Mouse (Mus musculus): ENCODE data around the gene Spdye4c. TPM values are rescaled to one million over a fixed set of nuclear protein-coding genes. Genes with fewer than 3 reads are reported as not detected.

The Spdye4c gene
- polyA plus RNA-seq (2015; fragmentation: Nextera tagmentation; extraction: Ambion mirVana) = not detected in 2 replicates

- no peak within 1 kb of the TSS for H3K9ac ChIP-seq
- H3K36me3 ChIP-seq = no peaks in the 10 kb centered on the region
- H3K4me2 ChIP-seq = no peak within 1 kb of the TSS
- H3K27me3 ChIP-seq = no peaks in the 10 kb centered on the region
- H3K4me1 ChIP-seq (replicated peaks) = no peaks in the 10 kb centered on the region
- H3K27ac ChIP-seq = no peak within 1 kb of the TSS
- ATAC-seq (ENCODE audit: low read depth) (no peak), DNase-seq (no peak)
- no peaks in the 10 kb centered on the region for H3K9me3 ChIP-seq (replicated peaks)
- H3K4me3 ChIP-seq (replicated peaks) = no peak within 1 kb of the TSS
- WGBS (ENCODE audit: insufficient replicate concordance) = 65% methylated on average over 3 of the region's 3 CpGs
Observed at GRCm38 (mm10) chr2:128590909-128591308, at the start of gene Spdye4c. Spdye4c (plus strand) TSS chr2:128591209.

DNA sequence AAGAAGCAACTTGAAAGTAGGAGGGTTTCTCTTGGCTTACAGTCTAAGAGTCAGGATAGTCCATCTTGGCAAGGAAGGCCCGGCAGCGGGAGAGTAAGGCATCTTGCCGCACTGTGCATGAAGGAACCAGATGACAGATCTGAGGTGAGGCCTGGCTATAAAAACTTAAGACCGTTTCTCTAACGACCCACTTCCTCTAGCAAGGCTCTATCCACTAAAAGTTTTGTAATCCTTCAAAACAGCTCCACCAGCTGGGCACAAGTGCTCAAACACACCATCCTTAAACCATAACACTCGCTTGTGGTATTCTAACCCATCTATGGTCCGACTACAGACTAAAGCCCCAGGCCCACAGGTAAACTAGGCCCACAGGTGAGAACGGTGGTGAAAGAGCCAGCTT lies 47.5 kb upstream of the Spdye4c start:
- ATAC-seq (ENCODE audit: low read depth) = no peak
- DNase-seq = no peak
- H3K9ac ChIP-seq = no peak overlapping the region
- 62% methylated on average over 8 of the region's 8 CpGs for WGBS (ENCODE audit: insufficient replicate concordance)
- H3K9me3 ChIP-seq (replicated peaks) = no peaks in the 10 kb centered on the region
- peaks cover 17% of the 10 kb centered on the region; the same call in 1 of the 2 replicates for H3K4me1 ChIP-seq (replicated peaks)
- H3K4me2 ChIP-seq = no peak overlapping the region
- no peaks in the 10 kb centered on the region for H3K36me3 ChIP-seq
- H3K27ac ChIP-seq = no peak overlapping the region
- H3K27me3 ChIP-seq = no peaks in the 10 kb centered on the region
- no peak overlapping the region for H3K4me3 ChIP-seq (replicated peaks)

DNA sequence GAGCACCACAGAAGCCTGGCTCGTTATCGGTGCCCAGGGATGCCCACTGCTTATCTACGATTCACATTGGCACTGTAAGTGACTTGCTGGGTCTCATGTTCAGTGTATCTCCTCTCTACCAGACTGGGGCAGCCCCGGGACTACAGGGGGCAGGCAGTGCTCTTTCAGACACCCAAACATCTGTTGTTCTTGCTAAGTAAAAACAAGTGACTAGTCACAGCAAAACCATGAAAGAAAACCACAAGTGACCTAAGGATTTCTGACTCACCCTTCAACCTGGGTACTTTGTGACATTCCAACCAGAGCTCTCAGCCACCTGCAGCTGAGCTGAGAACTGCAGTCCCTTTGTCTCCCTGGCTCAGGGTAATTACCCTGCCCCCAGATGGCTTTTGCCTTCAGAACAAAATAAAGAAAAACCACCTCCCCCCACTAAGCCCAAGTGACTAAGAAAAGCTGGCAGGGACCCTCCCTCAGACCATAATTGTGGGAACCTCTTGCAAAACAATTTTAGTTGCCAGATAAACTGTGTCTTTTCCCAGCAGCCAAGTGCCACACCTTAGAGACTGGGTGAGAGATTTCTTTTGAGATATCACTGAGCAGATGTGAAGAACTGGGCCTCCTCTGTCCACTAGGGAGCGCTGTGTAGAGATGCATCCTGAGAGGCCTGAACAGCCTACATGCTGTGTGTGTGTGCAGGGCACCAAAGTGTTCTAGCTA lies 46.4 kb upstream of the Spdye4c start:
- H3K9ac ChIP-seq = no peak overlapping the region
- no peaks in the 10 kb centered on the region for H3K36me3 ChIP-seq
- no peaks in the 10 kb centered on the region for H3K27me3 ChIP-seq
- ATAC-seq (ENCODE audit: low read depth) (peak; percentile 74), DNase-seq (no peak)
- WGBS (ENCODE audit: insufficient replicate concordance) = 41% methylated on average over 5 of the region's 5 CpGs
- H3K4me3 ChIP-seq (replicated peaks) = no peak overlapping the region
- peaks cover 17% of the 10 kb centered on the region; the same call in 1 of the 2 replicates for H3K4me1 ChIP-seq (replicated peaks)
- H3K4me2 ChIP-seq = no peak overlapping the region
- H3K27ac ChIP-seq = no peak overlapping the region
- no peaks in the 10 kb centered on the region for H3K9me3 ChIP-seq (replicated peaks)

DNA sequence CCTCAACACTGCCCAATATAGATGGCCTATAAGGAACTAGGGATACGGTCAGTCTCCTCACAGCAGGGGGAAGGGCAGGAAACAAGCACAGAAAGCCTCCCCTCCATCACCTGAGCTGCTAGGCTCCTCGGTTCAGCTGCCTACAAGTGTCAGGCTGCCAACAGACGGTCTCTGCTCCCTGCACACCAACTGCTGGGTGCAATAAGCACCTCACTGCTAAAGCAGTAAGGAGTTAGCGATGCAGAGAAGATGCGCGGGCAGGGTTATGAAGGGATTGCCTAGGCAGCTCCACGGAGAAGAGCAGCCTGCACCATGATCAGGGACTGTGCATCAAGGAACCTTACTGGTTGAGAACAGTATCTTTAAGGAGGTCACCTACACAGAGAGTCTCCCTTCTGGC lies 45.6 kb upstream of the Spdye4c start:
- Histone ChIP-seq H3K36me3 (no peaks in the 10 kb centered on the region), H3K4me1 (replicated peaks) (peaks cover 17% of the 10 kb centered on the region; the same call in 1 of the 2 replicates), H3K9me3 (replicated peaks) (no peaks in the 10 kb centered on the region), H3K4me2 (no peak overlapping the region), H3K4me3 (replicated peaks) (no peak overlapping the region), H3K27me3 (no peaks in the 10 kb centered on the region), H3K27ac (no peak overlapping the region), H3K9ac (no peak overlapping the region)
- DNase-seq (no peak), ATAC-seq (ENCODE audit: low read depth) (no peak)
- WGBS (ENCODE audit: insufficient replicate concordance) = 64% methylated on average over 7 of the region's 7 CpGs

- Histone ChIP-seq H3K36me3 (no peaks in the 10 kb centered on the region), H3K27ac (no peak overlapping the region), H3K4me3 (replicated peaks) (no peak overlapping the region), H3K9ac (no peak overlapping the region), H3K4me1 (replicated peaks) (peaks cover 17% of the 10 kb centered on the region; the same call in 1 of the 2 replicates), H3K27me3 (no peaks in the 10 kb centered on the region), H3K4me2 (no peak overlapping the region), H3K9me3 (replicated peaks) (no peaks in the 10 kb centered on the region)
- DNase-seq = no peak
- WGBS (ENCODE audit: insufficient replicate concordance) = 71% methylated on average over 10 of the region's 10 CpGs
- ATAC-seq (ENCODE audit: low read depth) = no peak
Observed at GRCm38 (mm10) chr2:128547079-128547478, 43.9 kb upstream of the Spdye4c start.

GRCm38 (mm10) chr2:128548262-128548661 lies 42.7 kb upstream of the Spdye4c start:
- Histone ChIP-seq H3K9ac (no peak overlapping the region), H3K36me3 (no peaks in the 10 kb centered on the region), H3K27ac (no peak overlapping the region), H3K27me3 (no peaks in the 10 kb centered on the region), H3K9me3 (replicated peaks) (no peaks in the 10 kb centered on the region), H3K4me1 (replicated peaks) (peaks cover 17% of the 10 kb centered on the region; the same call in 1 of the 2 replicates), H3K4me2 (no peak overlapping the region), H3K4me3 (replicated peaks) (no peak overlapping the region)
- no peak for DNase-seq
- 64% methylated on average over 2 of the region's 2 CpGs for WGBS (ENCODE audit: insufficient replicate concordance)
- ATAC-seq (ENCODE audit: low read depth) = no peak

DNA sequence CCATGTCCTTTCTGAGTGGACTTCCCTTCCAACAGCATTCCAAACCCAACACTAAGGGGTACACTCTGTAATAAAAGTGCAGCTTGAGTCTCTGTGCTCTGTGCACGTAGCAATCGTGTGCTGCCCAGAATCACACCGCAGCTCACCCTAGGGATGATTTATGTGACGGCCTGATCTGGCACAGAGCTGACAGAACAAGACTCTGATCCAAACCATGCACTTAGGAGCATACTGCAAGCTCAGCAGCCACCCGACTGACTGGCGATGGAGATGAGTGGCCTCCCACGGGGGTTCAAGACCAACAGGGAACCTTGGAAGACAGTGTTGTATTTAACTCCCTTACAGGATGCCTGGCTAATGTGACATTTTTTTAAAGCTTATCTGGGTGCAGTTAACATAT lies 41.4 kb upstream of the Spdye4c start:
- no peak overlapping the region for H3K27ac ChIP-seq

GRCm38 (mm10) chr2:128549963-128550362 lies 41.0 kb upstream of the Spdye4c start:
- H3K27me3 ChIP-seq = no peaks in the 10 kb centered on the region
- no peak overlapping the region for H3K4me2 ChIP-seq
- H3K36me3 ChIP-seq = no peaks in the 10 kb centered on the region
- ATAC-seq (ENCODE audit: low read depth) (peak; percentile 31; the same call in 1 of the 2 replicates), DNase-seq (no peak)
- 48% methylated on average over 6 of the region's 6 CpGs for WGBS (ENCODE audit: insufficient replicate concordance)
- no peak overlapping the region for H3K4me3 ChIP-seq (replicated peaks)
- peaks cover 4% of the 10 kb centered on the region; the same call in 1 of the 2 replicates for H3K4me1 ChIP-seq (replicated peaks)
- no peak overlapping the region for H3K9ac ChIP-seq
- H3K9me3 ChIP-seq (replicated peaks) = no peaks in the 10 kb centered on the region
- H3K27ac ChIP-seq = no peak overlapping the region

More for the DNA sequence above, 41.4 kb upstream of the Spdye4c start:
- Histone ChIP-seq H3K27me3 (no peaks in the 10 kb centered on the region), H3K4me3 (replicated peaks) (no peak overlapping the region), H3K36me3 (no peaks in the 10 kb centered on the region), H3K9me3 (replicated peaks) (no peaks in the 10 kb centered on the region), H3K4me2 (no peak overlapping the region), H3K9ac (no peak overlapping the region), H3K4me1 (replicated peaks) (peaks cover 8% of the 10 kb centered on the region; the same call in 1 of the 2 replicates)
- WGBS (ENCODE audit: insufficient replicate concordance) = 51% methylated on average over 7 of the region's 7 CpGs
- DNase-seq = no peak
- no peak for ATAC-seq (ENCODE audit: low read depth)

DNA sequence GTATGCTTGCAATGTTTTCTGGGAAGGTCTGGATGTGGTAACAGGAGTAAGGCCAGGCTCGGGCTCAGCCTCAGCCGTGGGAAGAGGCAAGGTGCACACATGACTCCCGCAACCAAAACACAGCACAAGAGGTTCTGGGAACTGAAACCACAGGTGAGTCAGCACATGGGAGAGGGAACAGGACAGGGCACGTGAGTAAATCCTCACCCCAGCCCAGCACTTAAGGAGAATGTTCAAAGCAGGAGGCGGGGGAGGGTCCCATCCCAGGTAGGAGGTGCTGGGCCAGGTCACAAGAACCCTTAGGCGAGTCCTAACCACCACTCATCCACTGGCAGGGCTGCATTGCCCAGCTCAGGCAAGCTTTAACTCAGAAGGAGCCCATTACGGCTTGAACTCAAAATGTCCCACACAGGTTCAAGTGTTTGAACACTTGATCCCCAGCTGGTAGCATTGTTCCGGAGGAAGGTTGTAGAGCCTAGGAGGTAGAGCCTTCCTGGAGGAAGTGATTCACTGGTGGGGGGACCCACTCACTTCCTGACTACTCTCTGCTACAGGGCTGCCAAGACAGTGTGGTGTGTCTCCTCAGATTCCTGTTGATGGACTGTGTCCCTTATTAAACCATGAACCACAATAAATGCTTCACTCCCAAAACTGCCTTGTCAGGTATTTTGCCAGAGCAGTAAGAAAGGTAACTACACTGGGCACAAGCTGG lies 38.8 kb upstream of the Spdye4c start:
- Histone ChIP-seq H3K36me3 (no peaks in the 10 kb centered on the region), H3K4me2 (no peak overlapping the region), H3K4me1 (replicated peaks) (no peaks in the 10 kb centered on the region), H3K9me3 (replicated peaks) (no peaks in the 10 kb centered on the region), H3K27me3 (no peaks in the 10 kb centered on the region), H3K27ac (no peak overlapping the region), H3K9ac (no peak overlapping the region), H3K4me3 (replicated peaks) (no peak overlapping the region)
- ATAC-seq (ENCODE audit: low read depth) (no peak), DNase-seq (no peak)
- 50% methylated on average over 8 of the region's 8 CpGs for WGBS (ENCODE audit: insufficient replicate concordance)

DNA sequence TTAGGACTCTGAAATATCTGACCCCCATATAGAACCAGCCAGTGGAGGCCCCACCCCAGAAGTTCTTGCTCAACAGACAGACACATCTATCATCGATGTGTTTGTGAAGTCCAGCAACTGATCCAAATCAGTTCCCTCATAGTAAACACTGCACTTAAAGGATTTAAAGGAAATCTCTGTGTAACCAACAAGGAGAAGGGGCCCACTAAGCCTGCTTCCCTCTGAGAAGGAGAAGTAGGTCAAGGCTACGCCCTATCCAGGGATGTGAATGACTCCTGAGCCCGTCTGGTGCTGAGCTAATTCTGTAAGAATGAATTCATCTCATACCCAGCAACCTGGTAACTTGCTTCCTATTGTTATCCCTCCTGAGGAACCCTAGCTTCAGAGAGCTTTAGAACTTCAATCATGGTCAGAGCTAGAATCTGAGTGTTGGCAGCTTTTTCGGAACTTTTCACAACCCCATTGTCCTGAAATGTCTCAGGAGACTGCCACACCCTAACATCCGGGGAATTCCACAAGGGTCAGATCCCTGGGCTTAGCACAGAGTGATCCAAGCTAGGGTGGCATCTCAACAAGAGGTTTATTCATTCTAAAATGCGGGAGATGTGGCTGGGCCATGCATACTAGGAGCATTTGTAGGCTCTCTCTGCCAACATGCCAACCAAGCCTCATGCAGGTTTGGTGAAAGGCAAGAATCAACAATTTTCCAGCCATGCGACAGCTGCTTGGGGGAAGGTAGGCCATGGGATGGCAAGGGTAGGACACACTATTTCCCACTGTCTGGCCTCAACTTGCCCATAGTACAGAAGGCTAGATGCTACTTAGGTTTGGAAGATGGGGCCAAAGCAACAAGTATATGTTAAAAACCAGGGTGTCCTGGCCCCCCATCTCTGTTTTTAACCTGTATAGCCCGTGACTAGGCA lies 38.0 kb upstream of the Spdye4c start:
- no peaks in the 10 kb centered on the region for H3K9me3 ChIP-seq (replicated peaks)
- H3K4me2 ChIP-seq = no peak overlapping the region
- no peak overlapping the region for H3K4me3 ChIP-seq (replicated peaks)
- H3K27me3 ChIP-seq = no peaks in the 10 kb centered on the region
- H3K27ac ChIP-seq = no peak overlapping the region
- WGBS (ENCODE audit: insufficient replicate concordance) = 57% methylated on average over 8 of the region's 8 CpGs
- H3K9ac ChIP-seq = no peak overlapping the region
- no peaks in the 10 kb centered on the region for H3K36me3 ChIP-seq
- DNase-seq (no peak), ATAC-seq (ENCODE audit: low read depth) (no peak)
- H3K4me1 ChIP-seq (replicated peaks) = no peaks in the 10 kb centered on the region

DNA sequence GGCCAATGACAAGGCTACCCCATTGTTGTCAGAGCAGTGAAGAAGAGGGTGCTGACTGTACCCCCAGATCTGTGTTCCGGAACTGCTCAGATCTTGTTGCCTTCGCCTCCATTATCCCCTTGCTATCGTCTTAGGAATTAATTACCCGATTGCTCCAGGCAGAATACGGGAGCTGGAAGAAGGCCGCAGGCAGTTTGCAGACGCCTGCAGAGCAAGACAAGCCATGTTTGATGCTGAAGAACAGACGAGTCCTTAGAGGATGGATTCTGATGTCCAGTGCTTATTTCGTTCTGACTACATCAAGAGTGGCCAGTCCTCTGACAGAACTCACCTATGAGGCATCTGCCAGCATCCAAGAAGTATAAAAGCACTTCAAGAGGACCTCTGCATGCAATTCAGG lies 35.9 kb upstream of the Spdye4c start:
- WGBS (ENCODE audit: insufficient replicate concordance) = 72% methylated on average over 9 of the region's 9 CpGs
- Histone ChIP-seq H3K9ac (no peak overlapping the region), H3K4me2 (no peak overlapping the region), H3K27me3 (no peaks in the 10 kb centered on the region), H3K27ac (no peak overlapping the region), H3K4me1 (replicated peaks) (no peaks in the 10 kb centered on the region), H3K9me3 (replicated peaks) (no peaks in the 10 kb centered on the region), H3K4me3 (replicated peaks) (no peak overlapping the region), H3K36me3 (no peaks in the 10 kb centered on the region)
- ATAC-seq (ENCODE audit: low read depth) (no peak), DNase-seq (no peak)

Measured in liver, embryonic 13.5 days (tissue).